Mouse (Mus musculus) thymus, adult 2 months (tissue): Measurements from ENCODE around the gene Ropn1l. TPM values are rescaled to one million over a fixed set of nuclear protein-coding genes. Genes with fewer than 3 reads are reported as not detected.

Experiments used
- DNase-seq: peaks from one replicate; pipeline ENCODE4 v3.0.0; 2021
- H3K27ac ChIP-seq: fragments of 200-500 bp; 2 replicates; pipeline ENCODE4 v1.5.1; 2012; ENCODE audit warnings: low read length, control low read depth; ENCODE audit not compliant: control insufficient read depth, insufficient read depth
- H3K27me3 ChIP-seq: fragments of 200-500 bp; 2 replicates; pipeline ENCODE4 v1.6.1; 2012; ENCODE audit warnings: mild to moderate bottlenecking, low read length, moderate library complexity, mixed read lengths; ENCODE audit not compliant: control insufficient read depth, insufficient read depth
- H3K36me3 ChIP-seq: fragments of 200-500 bp; 2 replicates; pipeline ENCODE4 v1.6.1; 2012; ENCODE audit warnings: mild to moderate bottlenecking, low read length, moderate library complexity; ENCODE audit not compliant: control insufficient read depth, insufficient read depth
- H3K4me1 ChIP-seq: fragments of 200-500 bp; replicated peaks from 2 replicates; pipeline ENCODE4 v1.6.1; 2012; ENCODE audit warnings: low read length; ENCODE audit not compliant: control insufficient read depth, insufficient read depth
- H3K4me3 ChIP-seq: fragments of 200-500 bp; 2 replicates; pipeline ENCODE4 v1.5.1; 2012; ENCODE audit warnings: mild to moderate bottlenecking, low read length, control low read depth, moderate library complexity; ENCODE audit not compliant: control insufficient read depth, insufficient read depth
- CTCF ChIP-seq: fragments of 200-500 bp; IDR thresholded peaks from 2 replicates; pipeline ENCODE4 v1.5.1; 2012; ENCODE audit warnings: mild to moderate bottlenecking, control low read depth, low read length, moderate library complexity, borderline replicate concordance; ENCODE audit not compliant: control insufficient read depth, poor library complexity, insufficient read depth; ENCODE audit errors: extremely low read depth
- POLR2A ChIP-seq: fragments of 200-500 bp; IDR thresholded peaks from 2 replicates; pipeline ENCODE4 v1.6.1; 2012; ENCODE audit warnings: mild to moderate bottlenecking, low read length, control low read depth, moderate library complexity; ENCODE audit not compliant: control insufficient read depth, poor library complexity, insufficient read depth; ENCODE audit errors: extremely low read depth
- WGBS: fragments of 180-500 bp; shearing (Covaris S2); methylation state at CpG from one replicate; pipeline ENCODE4 v1.1.7; 2018; 5-methylcytosine and 5-hydroxymethylcytosine counted together
- polyA plus RNA-seq: library from polyadenylated mRNA; depleted of rRNA; stranded (reverse); fragments of >200 nt; gene quantifications from 2 replicates; pipeline ENCODE4 v1.2.3, GENCODE M21; 2012; rRNA removed

The Ropn1l gene
- polyA plus RNA-seq, 1 experiment: 0.92 TPM

GRCm38 (mm10) chr15:31398769-31399168, 54.8 kb downstream of the Ropn1l start:
- Histone ChIP-seq H3K36me3 (no peaks in the 10 kb centered on the region), H3K27me3 (no peaks in the 10 kb centered on the region), H3K4me1 (no peaks in the 10 kb centered on the region), H3K4me3 (no peak overlapping the region), H3K27ac (no peak overlapping the region)
- WGBS: 97% methylated on average over 13 of the region's 13 CpGs
- TF ChIP-seq CTCF (no peak), POLR2A (no peak)
- DNase-seq: no peak

DNA sequence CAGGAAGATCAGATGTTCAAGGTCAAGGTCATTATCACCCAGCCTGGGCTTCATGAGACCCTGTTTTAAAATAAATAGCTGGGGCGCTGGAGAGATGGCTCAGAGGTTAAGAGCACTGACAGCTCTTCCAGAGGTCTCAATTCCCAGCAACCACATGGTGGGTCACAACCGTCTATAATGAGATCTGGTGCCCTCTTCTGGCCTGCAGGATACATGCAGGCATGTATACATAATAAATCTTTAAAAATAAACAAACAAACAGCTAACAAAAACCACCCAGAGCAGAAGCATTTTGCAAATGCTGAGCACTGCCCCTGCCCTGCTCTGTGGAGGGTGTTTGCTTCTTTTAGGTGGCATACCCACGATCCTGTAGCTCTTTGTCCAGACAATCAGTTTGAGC, 56.2 kb downstream of the Ropn1l start:
- Histone ChIP-seq H3K27ac (no peak overlapping the region), H3K4me1 (no peaks in the 10 kb centered on the region), H3K4me3 (no peak overlapping the region), H3K36me3 (no peaks in the 10 kb centered on the region), H3K27me3 (no peaks in the 10 kb centered on the region)
- 89% methylated on average over 3 of the region's 3 CpGs for WGBS
- DNase-seq: no peak
- TF ChIP-seq CTCF: no peak
- no peak for TF ChIP-seq POLR2A

DNA sequence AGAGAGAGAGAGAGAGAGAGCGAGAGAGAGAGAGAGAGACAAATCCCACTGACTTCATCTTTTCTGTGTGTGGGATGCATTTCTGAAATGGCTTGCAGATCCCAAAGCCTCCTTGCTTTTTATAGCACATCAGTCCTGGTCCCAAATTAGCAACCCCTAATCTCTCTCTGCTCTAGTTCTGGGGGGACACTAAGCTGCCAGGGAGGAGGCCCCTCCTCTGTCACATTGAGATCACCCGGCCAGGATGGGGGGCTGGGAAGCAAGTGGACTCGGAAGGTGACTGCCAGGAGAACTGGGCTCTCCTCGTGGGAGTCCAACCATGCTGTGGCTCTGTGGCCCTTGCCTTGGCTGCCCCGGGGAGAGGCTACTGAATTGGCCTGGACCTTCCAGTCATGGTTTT, 56.8 kb downstream of the Ropn1l start:
- H3K27ac ChIP-seq: no peak overlapping the region
- WGBS: 99% methylated on average over 5 of the region's 5 CpGs

DNA sequence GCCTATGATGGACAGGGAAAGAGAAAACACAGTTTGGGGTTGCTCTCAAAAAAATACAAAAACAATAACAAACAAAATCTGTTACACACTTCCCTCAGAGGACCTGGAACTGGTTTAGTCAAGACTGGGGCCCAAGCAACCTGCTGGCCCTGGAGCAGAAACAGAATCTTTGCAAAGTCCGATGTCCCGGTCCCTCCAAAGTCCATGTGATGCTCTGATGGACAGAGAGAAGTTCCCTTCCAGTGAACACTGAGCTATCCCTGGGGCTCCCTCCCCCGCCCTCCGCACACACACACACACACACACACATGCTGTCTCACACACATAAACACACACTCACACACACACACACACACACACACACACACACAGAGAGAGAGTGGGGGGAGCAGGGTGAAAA, 57.6 kb downstream of the Ropn1l start:
- 94% methylated on average over 4 of the region's 4 CpGs for WGBS
- H3K4me3 ChIP-seq: no peak overlapping the region
- TF ChIP-seq CTCF: no peak
- no peak for TF ChIP-seq POLR2A
- H3K27ac ChIP-seq: no peak overlapping the region
- no peaks in the 10 kb centered on the region for H3K4me1 ChIP-seq
- H3K36me3 ChIP-seq: no peaks in the 10 kb centered on the region
- no peak for DNase-seq
- no peaks in the 10 kb centered on the region for H3K27me3 ChIP-seq

More for the DNA sequence above, 56.8 kb downstream of the Ropn1l start:
- H3K36me3 ChIP-seq: no peaks in the 10 kb centered on the region
- no peak for TF ChIP-seq POLR2A
- TF ChIP-seq CTCF: no peak
- no peaks in the 10 kb centered on the region for H3K4me1 ChIP-seq
- no peak overlapping the region for H3K4me3 ChIP-seq
- no peaks in the 10 kb centered on the region for H3K27me3 ChIP-seq
- DNase-seq: no peak

- TF ChIP-seq POLR2A (no peak), CTCF (no peak)
- Histone ChIP-seq H3K4me3 (no peak overlapping the region), H3K27me3 (no peaks in the 10 kb centered on the region), H3K4me1 (no peaks in the 10 kb centered on the region), H3K27ac (no peak overlapping the region), H3K36me3 (no peaks in the 10 kb centered on the region)
- DNase-seq: no peak
- 92% methylated on average over 6 of the region's 6 CpGs for WGBS
Observed at GRCm38 (mm10) chr15:31393402-31393801, 60.1 kb downstream of the Ropn1l start.

DNA sequence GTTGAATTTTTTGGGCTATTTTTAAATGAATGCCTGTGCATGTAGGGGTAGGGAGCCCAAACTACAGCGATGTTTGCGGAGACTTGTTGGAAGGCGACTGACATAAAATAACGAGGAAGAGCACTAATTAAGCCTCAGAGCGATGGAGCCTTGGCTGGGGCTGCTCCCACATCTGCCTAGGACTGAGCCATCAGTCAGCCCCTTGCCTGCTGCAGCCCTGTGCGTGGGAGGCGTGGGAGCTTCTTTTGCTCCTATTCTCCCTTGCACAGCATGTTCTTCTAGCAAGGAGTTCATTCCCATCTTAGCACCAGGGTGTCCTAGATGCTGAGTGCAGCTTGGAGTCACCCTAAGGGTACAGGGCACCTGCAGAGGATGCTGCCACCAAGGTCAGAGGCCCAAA, 60.8 kb downstream of the Ropn1l start:
- no peaks in the 10 kb centered on the region for H3K27me3 ChIP-seq
- DNase-seq: no peak
- H3K4me3 ChIP-seq: no peak overlapping the region
- H3K36me3 ChIP-seq: no peaks in the 10 kb centered on the region
- TF ChIP-seq POLR2A: no peak
- TF ChIP-seq CTCF: no peak
- WGBS: 96% methylated on average over 7 of the region's 7 CpGs
- no peak overlapping the region for H3K27ac ChIP-seq
- H3K4me1 ChIP-seq: no peaks in the 10 kb centered on the region

GRCm38 (mm10) chr15:31392135-31392534, 61.4 kb downstream of the Ropn1l start:
- H3K4me3 ChIP-seq: no peak overlapping the region

More at GRCm38 (mm10) chr15:31392135-31392534, 61.4 kb downstream of the Ropn1l start:
- no peak for TF ChIP-seq POLR2A
- TF ChIP-seq CTCF: no peak
- Histone ChIP-seq H3K27me3 (no peaks in the 10 kb centered on the region), H3K27ac (no peak overlapping the region), H3K4me1 (no peaks in the 10 kb centered on the region), H3K36me3 (no peaks in the 10 kb centered on the region)
- 94% methylated on average over 4 of the region's 4 CpGs for WGBS
- DNase-seq: no peak

Other genes with a start within 250 kb of the Ropn1l start
- 34.9 and 48.1 TPM in 2 replicates for gene Dap, start 229.4 kb downstream of the Ropn1l start, polyA plus RNA-seq
- 6.9 and 7.6 TPM in 2 replicates for gene Ankrd33b, start 86.0 kb downstream of the Ropn1l start, polyA plus RNA-seq
- 24.0 and 27.3 TPM in 2 replicates for gene March6, start 77.3 kb upstream of the Ropn1l start, polyA plus RNA-seq
- gene Cmbl, start 111.7 kb upstream of the Ropn1l start, polyA plus RNA-seq: 7.9 and 9.2 TPM in 2 replicates
- gene Cct5, start 148.1 kb upstream of the Ropn1l start, polyA plus RNA-seq: 139 and 148 TPM in 2 replicates
- gene Fam173b, start 148.1 kb upstream of the Ropn1l start, polyA plus RNA-seq: 8.2 and 8.4 TPM in 2 replicates